Mouse (Mus musculus): ENCODE measurements at regions not wholly inside any gene's neighbourhood (a gene's known extent, or its start where the extent isn't known, plus 50 kb on each side); places are given as distances from the start of the nearest gene placed in this dataset.
"Not testable (repeated sequence)": the region's sequence is repeated elsewhere in the genome, so short reads cannot be mapped to it uniquely, and the experiment has no call there.

DNA sequence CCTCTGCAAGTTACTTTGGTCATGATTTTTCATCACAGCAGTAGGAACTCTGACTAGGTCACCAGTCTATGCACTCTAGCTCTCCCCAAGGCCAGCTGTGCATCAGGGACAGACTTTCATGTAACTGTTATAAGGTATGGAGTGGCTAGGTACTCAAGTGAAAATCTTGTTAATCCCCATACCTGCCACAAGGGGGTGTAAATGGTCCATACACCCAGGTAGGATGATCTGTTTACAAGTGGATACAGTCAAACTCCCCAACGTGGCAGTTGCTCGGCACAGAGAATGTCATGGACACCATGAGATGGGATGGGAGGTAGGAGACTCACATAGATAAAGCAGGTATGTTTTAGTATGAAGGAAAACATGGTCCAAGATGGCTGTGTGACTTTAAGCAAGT, 187.2 kb upstream of the 5730507C01Rik start:
- not testable (repeated sequence) for H3K4me1 ChIP-seq; H3K4me3 ChIP-seq; DNase-seq (ENCODE audit: low spot score); H3K27me3 ChIP-seq (ENCODE audit: low read depth, poor library complexity, severe bottlenecking); H3K9me3 ChIP-seq (replicated peaks); H3K36me3 ChIP-seq; H3K27ac ChIP-seq
- 84% methylated on average over 2 of the region's 2 CpGs for WGBS

- not testable (repeated sequence) for H3K4me3 ChIP-seq; H3K4me1 ChIP-seq; DNase-seq (ENCODE audit: low spot score); H3K27ac ChIP-seq; H3K9me3 ChIP-seq (replicated peaks); H3K36me3 ChIP-seq; H3K27me3 ChIP-seq (ENCODE audit: low read depth, poor library complexity, severe bottlenecking)
- WGBS = 83% methylated on average over 1 of the region's 1 CpGs
Measured at GRCm38 (mm10) chr12:18346692-18347091, 167.6 kb upstream of the 5730507C01Rik start.

- H3K4me3 ChIP-seq; H3K36me3 ChIP-seq; H3K4me1 ChIP-seq; H3K9me3 ChIP-seq (replicated peaks); H3K27ac ChIP-seq; DNase-seq (ENCODE audit: low spot score); H3K27me3 ChIP-seq (ENCODE audit: low read depth, poor library complexity, severe bottlenecking): not testable (repeated sequence)
- no CpG with 5 or more reads among the region's 1 CpGs for WGBS
Measured at GRCm38 (mm10) chr12:18347122-18347521, 167.2 kb upstream of the 5730507C01Rik start.

- H3K36me3 ChIP-seq = no peaks in the 10 kb centered on the region
- peak overlapping the region; percentile 27 for H3K4me3 ChIP-seq
- peaks cover 32% of the 10 kb centered on the region for H3K9me3 ChIP-seq (replicated peaks)
- no peak for DNase-seq (ENCODE audit: low spot score)
- H3K27me3 ChIP-seq (ENCODE audit: low read depth, poor library complexity, severe bottlenecking) = peaks cover 12% of the 10 kb centered on the region; the same call in 1 of the 2 replicates
- WGBS = 10% methylated on average over 36 of the region's 41 CpGs
- no peak overlapping the region for H3K27ac ChIP-seq
- H3K4me1 ChIP-seq = no peaks in the 10 kb centered on the region
Measured at GRCm38 (mm10) chr12:18387257-18387656, 127.1 kb upstream of the 5730507C01Rik start.

GRCm38 (mm10) chr12:18387821-18388220, 126.5 kb upstream of the 5730507C01Rik start:
- no peak for DNase-seq (ENCODE audit: low spot score)
- 21% methylated on average over 28 of the region's 28 CpGs for WGBS
- Histone ChIP-seq H3K27me3 (ENCODE audit: low read depth, poor library complexity, severe bottlenecking) (peaks cover 12% of the 10 kb centered on the region; the same call in 1 of the 2 replicates), H3K27ac (no peak overlapping the region), H3K4me3 (peak overlapping the region; percentile 27; the same call in 1 of the 2 replicates), H3K9me3 (replicated peaks) (peaks cover 32% of the 10 kb centered on the region), H3K36me3 (no peaks in the 10 kb centered on the region), H3K4me1 (no peaks in the 10 kb centered on the region)
